Mouse (Mus musculus): Measurements from ENCODE around the gene Tlx2.

The Tlx2 gene

DNA sequence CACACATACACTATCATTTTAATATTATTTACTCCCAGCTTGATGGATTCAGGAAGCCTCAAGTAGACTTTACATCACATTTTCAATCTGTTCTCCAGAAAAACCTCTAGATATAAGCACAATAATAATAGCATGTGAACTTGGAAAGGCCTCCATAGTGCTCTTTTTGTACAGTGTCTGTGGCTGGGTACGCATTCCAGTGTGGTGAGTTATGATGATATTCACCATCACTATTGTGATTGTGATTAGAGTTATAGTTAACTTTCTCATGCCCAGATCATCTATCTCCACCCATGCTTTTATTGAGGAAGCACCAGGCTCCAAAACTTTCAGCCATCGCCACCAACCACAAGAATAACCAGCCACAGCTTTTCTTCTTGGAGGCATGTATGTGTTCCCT lies 46.3 kb downstream of the Tlx2 start:
- no peak for DNase-seq (ENCODE audit: low spot score in 2 of 2)

DNA sequence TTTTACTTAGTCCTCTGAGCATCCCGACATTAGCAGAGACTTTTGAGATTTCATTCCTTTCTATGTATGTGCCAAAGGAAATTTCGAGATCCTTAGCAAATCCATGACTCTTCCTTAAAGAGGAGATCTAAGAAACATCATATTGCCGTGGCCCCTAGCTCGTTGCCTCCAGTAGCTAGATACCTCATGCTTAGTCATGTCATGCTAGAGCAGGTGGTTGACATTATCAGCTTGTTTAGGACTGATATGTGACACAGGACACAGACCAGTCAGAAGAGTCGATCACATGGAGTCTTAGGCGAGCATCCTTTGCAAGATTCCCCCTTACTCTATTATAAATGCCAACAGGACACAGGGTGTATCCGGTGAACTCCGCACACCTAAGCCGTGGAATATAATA lies 47.1 kb downstream of the Tlx2 start:
- no peak for DNase-seq (ENCODE audit: low spot score in 2 of 2)

DNA sequence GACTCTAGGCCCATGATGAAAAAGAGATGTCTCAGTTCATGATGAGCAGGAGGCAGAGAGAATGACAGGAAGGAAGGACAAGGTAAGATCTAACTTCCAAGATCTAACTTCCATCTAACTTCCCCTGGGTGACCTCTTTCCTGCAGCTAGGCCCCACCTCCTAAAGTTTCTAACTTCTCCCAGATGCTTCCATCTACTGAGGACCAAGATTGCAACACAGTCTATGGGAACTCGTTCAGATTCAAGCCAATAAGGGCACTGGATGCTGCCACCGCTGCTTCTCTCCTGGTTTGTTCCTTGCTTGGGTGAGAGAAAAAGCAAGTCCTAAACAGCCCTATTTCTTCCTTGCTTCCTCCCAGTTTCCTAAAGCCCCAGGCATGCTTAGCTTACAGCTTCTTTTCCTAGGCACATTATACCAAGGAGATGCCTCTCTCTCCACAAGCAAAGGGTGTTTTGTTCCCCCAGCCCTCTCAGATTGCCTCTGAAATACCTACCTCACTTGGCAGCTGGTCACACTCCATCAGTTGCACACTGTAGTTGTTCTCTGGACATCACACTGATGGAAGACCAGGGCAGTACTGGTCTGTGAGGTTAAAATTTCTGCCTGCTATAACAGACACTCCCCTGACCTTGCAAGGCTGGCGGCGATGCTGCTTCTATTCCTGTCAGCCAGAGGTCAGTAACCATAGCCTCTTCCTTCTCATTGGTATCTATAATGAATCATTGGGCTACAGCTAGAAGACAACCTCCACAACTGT lies 49.1 kb downstream of the Tlx2 start:
- DNase-seq (ENCODE audit: low spot score in 2 of 2), result no peak

DNA sequence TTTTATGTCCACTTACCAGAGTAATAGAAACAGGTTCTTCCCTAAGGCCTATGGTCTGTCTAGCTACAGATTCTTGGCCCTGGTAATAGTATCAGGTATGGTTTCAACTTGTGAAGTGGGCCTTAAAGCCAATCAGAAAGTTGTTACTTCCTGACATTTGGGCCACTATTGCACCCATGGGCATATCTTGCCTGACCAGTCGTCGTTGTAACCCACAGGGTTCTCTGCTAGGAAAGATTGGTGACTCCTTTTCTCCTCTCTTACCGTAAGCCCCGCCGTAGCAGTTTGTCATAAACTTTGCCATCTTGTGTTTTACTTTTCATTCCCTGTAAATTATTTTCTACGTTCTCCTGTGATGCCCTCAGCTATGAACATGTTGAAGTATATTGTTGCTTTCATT lies 50.0 kb downstream of the Tlx2 start:
- DNase-seq (ENCODE audit: low spot score in 2 of 2), result no peak

DNA sequence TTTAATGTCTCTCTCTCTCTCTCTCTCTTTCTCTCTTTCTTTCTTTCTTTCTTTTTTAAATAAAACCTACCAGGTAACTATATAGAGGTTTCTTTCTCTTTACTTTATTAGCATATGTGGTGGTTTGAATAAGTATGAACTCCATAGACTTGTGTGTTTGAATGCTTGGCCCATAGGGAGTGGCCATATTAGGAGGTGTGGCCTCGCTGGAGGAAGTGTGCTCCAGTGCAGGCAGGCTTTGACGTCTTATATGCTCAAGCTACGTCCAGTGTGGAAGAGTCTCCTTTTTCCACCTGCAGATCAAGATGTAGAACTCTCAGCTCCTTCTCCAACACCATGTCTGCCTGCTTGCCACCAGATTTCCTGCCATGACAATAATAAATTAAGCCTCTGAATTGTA lies 51.0 kb downstream of the Tlx2 start:
- DNase-seq (ENCODE audit: low spot score in 2 of 2), result no peak
